Mouse (Mus musculus) right cerebral cortex, adult 18-20 months (tissue): ENCODE measurements around the gene Tcea3.

Source experiments
- DNase-seq: peaks from one replicate; pipeline ENCODE4 v3.0.0; 2022; ENCODE audit warnings: mixed read lengths

The Tcea3 gene

GRCm38 (mm10) chr4:136247729-136248463 lies at the start of gene Tcea3:
TSS of gene Tcea3 (plus strand) at chr4:136247729.
- no peak for DNase-seq

GRCm38 (mm10) chr4:136198846-136199245 lies 48.7 kb upstream of the Tcea3 start:
- DNase-seq, result no peak

GRCm38 (mm10) chr4:136199562-136200292 lies 47.8 kb upstream of the Tcea3 start:
- peak; percentile 36 for DNase-seq

GRCm38 (mm10) chr4:136202509-136202908 lies 45.0 kb upstream of the Tcea3 start:
- DNase-seq, result peak; percentile 34

GRCm38 (mm10) chr4:136204775-136205174 lies 42.8 kb upstream of the Tcea3 start:
- no peak for DNase-seq

GRCm38 (mm10) chr4:136206033-136206893 lies 41.3 kb upstream of the Tcea3 start, which contains the start of gene Asap3:
TSS of gene Asap3 (plus strand) at chr4:136206365.
- DNase-seq, result peak; percentile 86

GRCm38 (mm10) chr4:136206943-136207342 lies 40.6 kb upstream of the Tcea3 start:
- no peak for DNase-seq

GRCm38 (mm10) chr4:136210931-136211330 lies 36.6 kb upstream of the Tcea3 start:
- no peak for DNase-seq

- no peak for DNase-seq
Observed at GRCm38 (mm10) chr4:136213629-136214028, 33.9 kb upstream of the Tcea3 start.

GRCm38 (mm10) chr4:136214828-136215227 lies 32.7 kb upstream of the Tcea3 start:
- no peak for DNase-seq

GRCm38 (mm10) chr4:136215576-136215975 lies 32.0 kb upstream of the Tcea3 start:
- DNase-seq, result no peak

GRCm38 (mm10) chr4:136217063-136217462 lies 30.5 kb upstream of the Tcea3 start:
- no peak for DNase-seq

- DNase-seq, result no peak
Observed at GRCm38 (mm10) chr4:136218595-136219214, 28.8 kb upstream of the Tcea3 start.

- DNase-seq, result no peak
Observed at GRCm38 (mm10) chr4:136220133-136220775, 27.3 kb upstream of the Tcea3 start.

GRCm38 (mm10) chr4:136223549-136224239 lies 23.8 kb upstream of the Tcea3 start:
- no peak for DNase-seq

GRCm38 (mm10) chr4:136224240-136224559 lies 23.3 kb upstream of the Tcea3 start:
- no peak for DNase-seq

GRCm38 (mm10) chr4:136224677-136225460 lies 22.7 kb upstream of the Tcea3 start:
- no peak for DNase-seq

- DNase-seq, result no peak
Observed at GRCm38 (mm10) chr4:136227408-136227807, 20.1 kb upstream of the Tcea3 start.

- no peak for DNase-seq
Observed at GRCm38 (mm10) chr4:136228640-136229039, 18.9 kb upstream of the Tcea3 start.

- no peak for DNase-seq
Observed at GRCm38 (mm10) chr4:136238669-136239068, 8.9 kb upstream of the Tcea3 start.

GRCm38 (mm10) chr4:136239111-136239510 lies 8.4 kb upstream of the Tcea3 start:
- no peak for DNase-seq
